Mouse (Mus musculus) layer of hippocampus, adult 18-20 months (tissue): ENCODE results near the gene H2-T24. TPM values are rescaled to one million over a fixed set of nuclear protein-coding genes. Genes with fewer than 3 reads are reported as not detected.
"Not testable (repeated sequence)": the region's sequence is repeated elsewhere in the genome, so short reads cannot be mapped to it uniquely, and the experiment has no call there.

Source experiments
- DNase-seq, 2 experiments: peaks; one replicate each; pipeline ENCODE4 v3.0.0; 2022; ENCODE audit warnings: low spot score in 2 of 2
- total RNA-seq, 2 experiments: library from RNA; stranded (reverse); gene quantifications; 2 replicates each; pipeline ENCODE4 v1.2.3; 2021

The H2-T24 gene
- total RNA-seq, 2 experiments from 2014 or later, result 1.1 to 1.2 TPM

DNA sequence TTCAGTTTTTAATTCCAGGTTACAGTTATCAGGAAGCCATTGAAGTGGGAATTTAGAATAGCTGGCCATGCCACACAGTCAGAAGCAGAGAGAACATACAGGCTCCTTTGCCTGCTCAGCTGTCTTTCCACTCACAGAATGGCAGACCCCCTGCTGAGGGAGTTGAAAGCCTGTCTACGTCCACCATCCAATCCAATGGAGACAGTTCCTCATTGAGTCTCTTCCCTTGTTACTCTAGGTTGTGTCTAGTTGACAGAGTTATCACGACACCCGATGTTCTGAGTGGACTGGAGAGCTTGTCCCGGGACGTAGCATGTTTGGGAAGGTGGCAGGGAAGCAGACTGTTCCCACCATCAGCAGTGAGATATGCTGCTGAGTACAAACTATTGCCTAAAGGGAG lies 4.8 kb upstream of the H2-T24 start:
- no peak for DNase-seq

DNA sequence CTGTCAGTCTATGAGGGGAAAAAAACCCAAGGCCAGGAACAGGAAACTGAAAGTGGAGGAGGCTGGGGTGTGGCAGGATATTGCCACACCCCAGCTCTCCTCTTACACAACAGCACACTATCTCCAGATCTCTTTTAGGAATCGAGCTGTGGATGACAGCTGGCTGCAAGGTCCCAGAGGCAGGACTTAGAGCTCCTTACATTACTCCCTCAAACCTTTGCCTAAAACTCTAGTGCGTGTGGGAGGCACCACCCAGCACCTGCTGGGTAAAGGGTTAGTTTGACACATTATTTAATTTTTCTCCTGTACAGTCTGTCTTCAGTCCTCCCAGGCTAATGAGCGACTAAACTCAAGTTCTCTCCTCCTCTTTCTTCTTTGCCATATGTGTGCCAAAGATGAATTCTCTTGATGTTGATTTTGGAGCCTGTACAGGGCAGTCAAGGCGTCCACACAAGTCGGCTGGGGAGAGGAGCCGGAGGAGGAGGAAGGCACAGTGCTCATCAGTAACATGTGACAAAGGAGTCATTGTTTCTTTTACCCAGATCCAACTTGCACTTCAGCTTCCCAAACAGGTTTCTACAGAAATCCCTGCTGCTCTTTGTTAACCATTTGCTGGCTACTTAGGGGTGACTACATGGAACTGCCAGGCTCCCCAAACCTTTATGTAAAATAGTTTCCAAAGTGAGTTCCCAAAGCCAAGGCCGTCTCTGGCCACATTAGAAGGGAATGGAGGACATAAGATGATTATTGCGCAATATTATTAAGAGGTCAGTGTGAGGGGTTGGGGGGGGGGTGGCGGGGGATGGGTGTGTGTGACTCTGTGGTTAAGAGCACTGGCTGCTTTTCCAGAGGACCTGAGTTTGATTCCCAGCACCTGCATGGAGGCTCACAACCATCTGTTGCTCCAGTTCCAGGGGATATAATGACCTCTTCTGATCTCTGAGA lies 3.6 kb upstream of the H2-T24 start:
- DNase-seq, result no peak

DNA sequence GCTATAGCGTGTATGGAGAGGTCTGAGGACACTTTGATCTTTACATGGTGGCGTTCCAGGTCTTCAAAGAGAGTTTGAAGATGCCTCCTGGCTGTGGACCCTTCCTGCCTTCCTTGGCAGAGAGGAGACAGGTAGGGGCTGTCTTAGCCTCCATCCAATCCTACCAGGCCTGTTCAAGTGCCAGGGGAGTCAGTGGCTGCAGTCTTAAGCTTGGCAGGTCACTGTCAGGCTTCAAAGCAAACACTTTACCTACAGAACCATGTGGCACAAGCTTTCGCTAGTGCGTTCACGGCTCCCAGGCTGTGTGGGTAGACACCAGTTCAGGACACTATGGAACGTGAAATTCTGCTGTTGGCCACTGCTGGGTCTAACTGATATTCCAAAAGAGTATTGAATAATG lies 2.6 kb upstream of the H2-T24 start:
- no peak for DNase-seq

GRCm38 (mm10) chr17:36022098-36022497 lies 1.7 kb upstream of the H2-T24 start:
- DNase-seq, result no peak

- DNase-seq, result no peak
These were observed 949 bp upstream of the H2-T24 start for GRCm38 (mm10) chr17:36021309-36021708.

GRCm38 (mm10) chr17:36019519-36019918 lies 841 bp downstream of the H2-T24 start:
- DNase-seq, result no peak

DNA sequence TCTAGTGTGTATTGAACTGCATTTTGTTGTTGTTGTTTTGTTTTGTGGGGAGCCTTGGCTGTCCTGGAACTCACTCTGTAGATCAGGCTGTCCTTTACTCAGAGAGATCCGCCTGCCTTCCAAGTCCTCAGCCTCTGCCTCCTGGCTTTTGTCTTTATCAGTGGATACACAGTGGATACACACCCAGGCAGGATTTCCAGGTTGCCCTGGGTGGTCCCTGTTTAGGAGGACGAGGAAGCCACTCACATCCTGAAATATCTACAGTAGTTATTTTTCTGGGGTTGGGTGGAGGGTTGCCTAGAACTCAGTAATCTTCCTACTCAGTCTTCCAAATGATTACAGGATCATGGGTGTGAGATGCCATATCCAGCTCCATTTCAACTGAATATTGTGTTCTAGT lies 1.4 kb downstream of the H2-T24 start:
- DNase-seq, result no peak

- no peak for DNase-seq
These were observed 3.3 kb downstream of the H2-T24 start for GRCm38 (mm10) chr17:36017046-36017445.

DNA sequence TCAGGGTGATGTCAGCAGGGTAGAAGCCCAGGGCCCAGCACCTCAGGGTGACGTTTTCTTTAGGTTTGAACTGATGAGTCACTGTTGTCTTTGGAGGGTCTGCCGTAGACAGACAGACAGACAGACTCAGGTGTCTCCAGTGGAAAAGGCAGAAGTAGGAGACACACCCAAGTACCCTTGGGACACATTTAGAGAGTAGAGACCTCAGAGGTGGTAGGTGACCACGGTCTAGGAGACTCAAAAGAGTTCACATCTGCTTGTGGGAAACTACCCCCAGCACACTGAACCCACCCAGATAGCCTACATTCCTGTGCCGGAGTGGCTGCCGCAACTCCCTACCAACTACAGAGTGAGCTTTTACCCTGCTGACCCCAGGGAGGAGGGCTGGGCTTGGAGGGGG lies 5.4 kb downstream of the H2-T24 start:
- no peak for DNase-seq

DNA sequence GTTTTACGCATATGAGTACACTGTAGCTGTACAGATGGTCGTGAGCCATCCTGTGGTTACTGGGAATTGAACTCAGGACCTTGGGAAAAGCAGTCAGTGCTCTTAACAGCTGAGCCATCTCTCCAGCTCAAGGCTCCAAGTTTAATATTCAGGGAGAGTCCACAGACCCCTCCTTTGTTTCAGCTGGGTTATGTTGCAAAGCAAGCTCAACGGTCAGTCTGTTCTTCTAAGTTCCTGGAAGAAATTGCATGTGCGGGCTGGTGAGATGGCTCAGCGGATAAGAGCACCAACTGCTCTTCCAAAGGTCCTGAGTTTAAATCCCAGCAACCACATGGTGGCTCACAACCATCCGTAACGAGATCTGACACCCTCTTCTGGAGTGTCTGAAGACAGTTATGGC lies 16.0 kb downstream of the H2-T24 start:
- not testable (repeated sequence) for DNase-seq

- no peak for DNase-seq
These were observed 17.0 kb downstream of the H2-T24 start for GRCm38 (mm10) chr17:36003331-36003730.

GRCm38 (mm10) chr17:36001966-36002365 lies 18.4 kb downstream of the H2-T24 start:
- DNase-seq, result no peak

DNA sequence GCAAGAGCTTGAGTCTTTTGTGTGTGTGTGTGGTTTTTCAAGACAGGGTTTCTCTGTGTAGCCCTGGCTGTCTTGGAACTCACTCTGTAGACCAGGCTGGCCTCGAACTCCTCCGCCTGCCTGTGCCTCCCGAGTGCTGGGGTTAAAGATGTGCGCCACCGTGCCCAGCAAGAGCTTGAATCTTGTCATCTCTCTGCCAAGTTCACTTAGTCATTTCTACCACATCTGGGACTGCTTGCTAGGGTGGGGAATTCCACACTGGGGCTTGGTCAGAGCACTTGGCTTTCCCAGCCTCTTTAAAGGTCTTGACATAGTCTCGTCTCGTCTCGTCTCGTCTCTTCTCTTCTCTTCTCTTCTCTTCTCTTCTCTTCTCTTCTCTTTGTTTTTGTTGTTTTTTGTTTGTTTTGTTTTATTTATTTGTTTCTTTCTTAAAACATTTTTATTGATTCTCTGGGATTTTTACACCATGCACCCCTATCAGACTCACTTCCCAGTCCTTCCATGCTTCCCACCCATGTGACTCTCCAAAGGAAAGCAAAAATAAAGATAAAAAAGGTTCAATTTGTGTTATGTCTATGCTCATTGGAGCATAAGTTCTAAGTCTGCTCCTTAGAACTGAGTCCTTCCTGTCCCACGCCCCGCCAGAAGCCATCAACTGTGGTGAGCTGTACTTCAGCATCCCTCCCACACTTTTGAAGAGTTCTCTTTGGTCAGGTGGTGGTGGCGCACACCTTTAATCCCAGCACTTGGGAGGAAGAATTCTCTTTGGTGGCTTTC lies 19.1 kb downstream of the H2-T24 start:
- DNase-seq, result no peak

DNA sequence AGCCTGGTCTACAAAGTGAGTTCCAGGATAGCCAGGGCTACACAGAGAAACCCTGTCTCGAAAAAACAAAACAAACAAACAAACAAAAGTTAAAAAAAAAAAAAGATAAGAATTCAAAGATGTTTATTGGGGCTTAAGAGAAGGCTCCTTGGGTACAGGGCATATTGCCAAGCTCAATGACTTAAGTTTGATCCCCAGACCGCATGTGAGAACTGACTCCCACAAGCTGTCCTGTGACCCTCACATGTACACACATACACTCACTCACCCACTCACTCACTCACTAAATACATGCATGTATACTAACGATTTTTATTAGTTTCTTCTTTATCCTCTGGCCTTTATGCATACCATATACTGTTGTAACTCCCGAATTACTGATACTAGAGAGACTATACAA lies 20.0 kb downstream of the H2-T24 start:
- DNase-seq, result no peak

DNA sequence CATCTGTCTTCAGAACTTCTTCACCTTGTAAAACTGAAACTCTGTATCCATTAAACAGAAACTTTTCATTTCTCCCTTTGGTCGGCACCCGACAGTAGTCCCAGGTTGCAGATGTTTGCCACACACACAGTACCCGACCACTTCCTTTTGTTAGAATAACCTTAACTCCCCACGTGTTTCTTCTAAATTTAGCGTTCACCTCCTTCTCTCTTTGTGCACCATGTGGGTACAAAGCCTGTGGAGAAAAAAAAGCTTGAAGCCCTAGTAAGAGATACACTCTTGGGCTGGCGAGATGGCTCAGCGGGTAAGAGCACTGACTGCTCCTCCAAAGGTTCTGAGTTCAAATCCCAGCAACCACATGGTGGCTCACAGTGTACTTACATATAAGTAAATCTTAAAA lies 21.0 kb downstream of the H2-T24 start:
- DNase-seq, result no peak

GRCm38 (mm10) chr17:35998545-35999305 lies 21.6 kb downstream of the H2-T24 start:
- no peak for DNase-seq

DNA sequence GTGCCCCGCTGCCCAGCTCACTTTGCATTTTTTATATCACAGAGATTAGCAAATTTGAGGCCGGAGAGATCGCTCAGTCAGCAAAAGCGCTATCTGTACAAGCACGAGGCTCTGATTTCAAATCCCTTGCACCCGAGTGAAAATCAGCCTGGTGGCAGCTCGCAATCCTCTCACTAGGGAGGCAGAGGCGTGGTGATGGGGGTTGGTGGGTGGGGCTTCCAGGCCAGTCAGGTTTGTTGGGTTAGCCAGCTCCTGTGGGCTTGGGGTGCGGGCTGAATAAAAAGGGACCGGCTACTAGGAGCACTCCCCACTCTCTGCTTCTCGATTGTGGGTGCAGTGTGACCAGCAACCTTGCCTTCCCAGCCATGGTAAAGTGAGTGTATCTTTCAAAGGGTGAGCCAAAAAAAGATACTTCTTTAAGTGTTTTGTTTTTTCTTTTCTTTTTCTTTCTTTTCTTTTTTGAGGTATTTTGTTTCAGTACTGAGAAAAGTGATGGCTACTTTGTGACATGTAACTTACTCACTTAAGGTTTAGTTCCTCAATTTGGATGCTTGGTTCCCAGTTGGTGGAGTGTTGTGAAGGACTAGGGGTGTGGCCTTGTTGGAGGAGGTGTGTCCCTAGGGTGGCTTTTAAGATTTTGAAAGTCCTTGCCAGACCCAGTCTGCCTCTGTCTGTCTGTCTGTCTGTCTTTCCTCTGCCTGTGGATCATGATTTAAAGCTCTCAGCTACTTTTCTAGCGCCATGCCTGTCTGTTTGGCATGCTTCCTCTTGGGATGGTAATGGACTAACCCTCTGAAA lies 22.4 kb downstream of the H2-T24 start:
- DNase-seq, result no peak

GRCm38 (mm10) chr17:35996949-35997348 lies 23.4 kb downstream of the H2-T24 start:
- peak; percentile 89 to 98 for DNase-seq

- DNase-seq, result peak in 1 of 2 experiments; percentile 32
These were observed 25.5 kb downstream of the H2-T24 start for GRCm38 (mm10) chr17:35994879-35995240.

DNA sequence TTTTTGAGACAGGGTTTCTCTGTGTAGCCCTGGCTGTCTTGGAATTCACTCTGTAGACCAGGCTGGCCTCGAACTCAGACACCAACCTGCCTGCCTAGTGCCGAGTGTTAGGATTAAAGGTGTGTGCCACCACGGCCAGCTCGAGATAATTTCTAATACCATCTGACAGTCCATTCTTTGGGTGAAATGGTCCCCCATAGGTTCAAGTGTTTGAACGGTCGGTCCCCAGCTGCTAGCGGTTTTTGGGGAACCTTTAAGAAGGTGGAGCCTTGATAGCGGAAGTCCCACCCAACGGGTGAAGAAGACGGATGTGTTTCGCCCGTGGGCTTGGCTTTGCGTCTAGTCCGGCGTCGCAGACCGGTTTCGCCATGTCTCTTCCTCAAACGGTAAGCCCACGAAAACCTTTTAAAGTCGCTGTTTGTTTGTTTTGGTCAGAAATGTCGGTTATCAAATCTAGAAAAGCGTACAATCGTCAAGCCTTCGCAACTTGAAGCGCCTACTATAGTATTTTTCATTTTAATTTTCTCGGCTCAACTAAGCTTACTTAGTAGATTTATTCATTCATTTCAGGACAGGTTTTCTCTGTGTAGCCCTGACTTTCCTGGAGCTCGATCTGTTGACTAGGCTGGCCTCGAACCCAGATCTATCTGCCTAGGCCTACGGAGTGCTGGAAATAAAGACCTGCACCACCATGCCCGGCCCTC lies 26.0 kb downstream of the H2-T24 start:
- peak; percentile 80 to 89 for DNase-seq
